Mouse (Mus musculus) heart, embryonic 15.5 days (tissue): ENCODE results near the gene Pla2g15. TPM values are rescaled to one million over a fixed set of nuclear protein-coding genes. Genes with fewer than 3 reads are reported as not detected.

ENCODE experiments used
- ATAC-seq: fragments of 200-750 bp; cut with Nextera tagmentation; replicated peaks from 2 replicates; pipeline ENCODE4 v1.8.0; 2017; ENCODE audit warnings: low read depth, moderate TSS enrichment; ENCODE audit not compliant: insufficient number of reproducible peaks, insufficient read depth, low FRiP score
- H3K27ac ChIP-seq: fragments of 300-500 bp; sonication (generic); 2 replicates; pipeline ENCODE4 v1.5.1; 2015; ENCODE audit warnings: mild to moderate bottlenecking, inconsistent platforms
- H3K27me3 ChIP-seq: fragments of 300-500 bp; sonication (generic); 2 replicates; pipeline ENCODE4 v1.6.1; 2015; ENCODE audit warnings: inconsistent platforms
- H3K36me3 ChIP-seq: fragments of 300-500 bp; sonication (generic); 2 replicates; pipeline ENCODE4 v1.6.1; 2015; ENCODE audit warnings: mild to moderate bottlenecking, inconsistent platforms
- H3K4me1 ChIP-seq: fragments of 300-500 bp; sonication (generic); replicated peaks from 2 replicates; pipeline ENCODE4 v1.6.1; 2015; ENCODE audit warnings: inconsistent platforms
- H3K4me2 ChIP-seq: fragments of 300-500 bp; sonication (generic); 2 replicates; pipeline ENCODE4 v1.6.1; 2015; ENCODE audit warnings: inconsistent platforms, mild to moderate bottlenecking, moderate library complexity
- H3K4me3 ChIP-seq: fragments of 300-500 bp; sonication (generic); 2 replicates; pipeline ENCODE4 v1.5.1; 2015; ENCODE audit warnings: mild to moderate bottlenecking, inconsistent platforms
- H3K9ac ChIP-seq: fragments of 300-500 bp; sonication (generic); 2 replicates; pipeline ENCODE4 v1.6.1; 2015; ENCODE audit warnings: mild to moderate bottlenecking, inconsistent platforms
- H3K9me3 ChIP-seq: fragments of 300-500 bp; sonication (generic); replicated peaks from 2 replicates; pipeline ENCODE4 v1.6.1; 2016; ENCODE audit warnings: inconsistent platforms
- WGBS: fragments of 180-500 bp; shearing (Covaris S2); methylation state at CpG from one replicate; pipeline ENCODE4 v1.1.7; 2015; ENCODE audit warnings: mixed read lengths; 5-methylcytosine and 5-hydroxymethylcytosine counted together
- polyA plus RNA-seq: library from polyadenylated mRNA; unstranded; fragments of >200 nt; fragmentation: Nextera tagmentation; extraction: Ambion mirVana; gene quantifications from 2 replicates; pipeline ENCODE4 v1.2.1, GENCODE M21; 2015

The Pla2g15 gene
- polyA plus RNA-seq, 1 experiment from 2014 or later, result 7.0 TPM

- H3K36me3 ChIP-seq, result no peaks in the 10 kb centered on the region
- H3K9me3 ChIP-seq, result no peaks in the 10 kb centered on the region
- WGBS, result 17% methylated on average over 8 of the region's 8 CpGs
- peak overlapping the region; percentile 77 for H3K4me2 ChIP-seq
- no peak overlapping the region for H3K27ac ChIP-seq
- peaks cover 22% of the 10 kb centered on the region for H3K4me1 ChIP-seq
- peak overlapping the region; percentile 76 for H3K4me3 ChIP-seq
- ATAC-seq, result no peak
- peak overlapping the region; percentile 68 for H3K9ac ChIP-seq
- H3K27me3 ChIP-seq, result no peaks in the 10 kb centered on the region
Measured at GRCm38 (mm10) chr8:106150653-106151000, 428 bp downstream of the Pla2g15 start.

GRCm38 (mm10) chr8:106151041-106151440 is 842 bp downstream of the Pla2g15 start:
- 74% methylated on average over 9 of the region's 9 CpGs for WGBS
- H3K4me3 ChIP-seq, result peak overlapping the region; percentile 76
- ATAC-seq, result no peak

GRCm38 (mm10) chr8:106152876-106153275 is 2.7 kb downstream of the Pla2g15 start:
- H3K27me3 ChIP-seq, result no peaks in the 10 kb centered on the region
- no peak overlapping the region for H3K4me2 ChIP-seq
- H3K36me3 ChIP-seq, result no peaks in the 10 kb centered on the region
- H3K9ac ChIP-seq, result no peak overlapping the region
- WGBS, result 31% methylated on average over 4 of the region's 4 CpGs
- H3K27ac ChIP-seq, result no peak overlapping the region
- H3K9me3 ChIP-seq, result no peaks in the 10 kb centered on the region
- ATAC-seq, result no peak
- peaks cover 22% of the 10 kb centered on the region for H3K4me1 ChIP-seq
- H3K4me3 ChIP-seq, result no peak overlapping the region

More at GRCm38 (mm10) chr8:106151041-106151440, 842 bp downstream of the Pla2g15 start:
- no peaks in the 10 kb centered on the region for H3K9me3 ChIP-seq
- peak overlapping the region; percentile 77 for H3K4me2 ChIP-seq
- H3K27ac ChIP-seq, result no peak overlapping the region
- peaks cover 22% of the 10 kb centered on the region for H3K4me1 ChIP-seq
- no peaks in the 10 kb centered on the region for H3K27me3 ChIP-seq
- H3K9ac ChIP-seq, result peak overlapping the region; percentile 68
- no peaks in the 10 kb centered on the region for H3K36me3 ChIP-seq

GRCm38 (mm10) chr8:106157419-106157818 is 7.2 kb downstream of the Pla2g15 start:
- no peak for ATAC-seq
- Histone ChIP-seq H3K27ac (no peak overlapping the region), H3K36me3 (peaks cover 6% of the 10 kb centered on the region; the same call in 1 of the 2 replicates), H3K4me2 (no peak overlapping the region), H3K9me3 (no peaks in the 10 kb centered on the region), H3K4me1 (peaks cover 7% of the 10 kb centered on the region; the same call in 1 of the 2 replicates), H3K27me3 (no peaks in the 10 kb centered on the region), H3K9ac (no peak overlapping the region), H3K4me3 (no peak overlapping the region)
- 97% methylated on average over 1 of the region's 1 CpGs for WGBS

- Histone ChIP-seq H3K4me3 (no peak overlapping the region), H3K9ac (no peak overlapping the region), H3K27me3 (no peaks in the 10 kb centered on the region), H3K36me3 (peaks cover 15% of the 10 kb centered on the region; the same call in 1 of the 2 replicates), H3K27ac (no peak overlapping the region), H3K4me1 (no peaks in the 10 kb centered on the region; the same call in 1 of the 2 replicates), H3K4me2 (no peak overlapping the region), H3K9me3 (no peaks in the 10 kb centered on the region)
- WGBS, result 62% methylated on average over 10 of the region's 10 CpGs
- no peak for ATAC-seq
Measured at GRCm38 (mm10) chr8:106158381-106158780, 8.2 kb downstream of the Pla2g15 start.

- Histone ChIP-seq H3K4me3 (no peak overlapping the region), H3K4me1 (no peaks in the 10 kb centered on the region; the same call in 1 of the 2 replicates), H3K9me3 (no peaks in the 10 kb centered on the region), H3K27me3 (no peaks in the 10 kb centered on the region), H3K36me3 (peaks cover 18% of the 10 kb centered on the region; the same call in 1 of the 2 replicates), H3K27ac (no peak overlapping the region), H3K4me2 (no peak overlapping the region), H3K9ac (no peak overlapping the region)
- ATAC-seq, result no peak
- 83% methylated on average over 6 of the region's 6 CpGs for WGBS
Measured at GRCm38 (mm10) chr8:106159876-106160275, 9.7 kb downstream of the Pla2g15 start.

GRCm38 (mm10) chr8:106163251-106163650 is 13.1 kb downstream of the Pla2g15 start:
- H3K4me3 ChIP-seq, result no peak overlapping the region
- 83% methylated on average over 9 of the region's 9 CpGs for WGBS
- H3K9ac ChIP-seq, result no peak overlapping the region
- H3K4me1 ChIP-seq, result peaks cover 16% of the 10 kb centered on the region
- no peaks in the 10 kb centered on the region for H3K9me3 ChIP-seq
- H3K27me3 ChIP-seq, result no peaks in the 10 kb centered on the region
- no peak for ATAC-seq
- no peak overlapping the region for H3K4me2 ChIP-seq
- H3K27ac ChIP-seq, result no peak overlapping the region
- H3K36me3 ChIP-seq, result peaks cover 18% of the 10 kb centered on the region; the same call in 1 of the 2 replicates

- 46% methylated on average over 4 of the region's 4 CpGs for WGBS
- Histone ChIP-seq H3K9ac (no peak overlapping the region), H3K36me3 (peaks cover 18% of the 10 kb centered on the region; the same call in 1 of the 2 replicates), H3K27me3 (no peaks in the 10 kb centered on the region), H3K4me1 (peaks cover 22% of the 10 kb centered on the region), H3K9me3 (no peaks in the 10 kb centered on the region), H3K27ac (no peak overlapping the region), H3K4me3 (no peak overlapping the region), H3K4me2 (no peak overlapping the region)
- ATAC-seq, result no peak
Measured at GRCm38 (mm10) chr8:106165460-106165859, 15.3 kb downstream of the Pla2g15 start.

- Histone ChIP-seq H3K27me3 (no peaks in the 10 kb centered on the region), H3K9me3 (no peaks in the 10 kb centered on the region), H3K9ac (peak within 1 kb of the TSS; percentile 68), H3K4me1 (peaks cover 22% of the 10 kb centered on the region), H3K4me3 (peak within 1 kb of the TSS; percentile 65), H3K4me2 (peak within 1 kb of the TSS; percentile 85), H3K27ac (peak within 1 kb of the TSS; percentile 72), H3K36me3 (peaks cover 2% of the 10 kb centered on the region; the same call in 1 of the 2 replicates)
- WGBS, result under 1% methylated on average over 59 of the region's 59 CpGs
- ATAC-seq, result peak; percentile 90
Measured at GRCm38 (mm10) chr8:106168356-106169016, 18.3 kb downstream of the Pla2g15 start, which contains the start of gene Slc7a6. Slc7a6 (plus strand) TSS chr8:106168857.

GRCm38 (mm10) chr8:106169017-106169933 is 19.1 kb downstream of the Pla2g15 start:
- Histone ChIP-seq H3K4me3 (peak overlapping the region; percentile 65), H3K27me3 (no peaks in the 10 kb centered on the region), H3K27ac (peak overlapping the region; percentile 72), H3K9ac (peak overlapping the region; percentile 68), H3K36me3 (no peaks in the 10 kb centered on the region), H3K9me3 (no peaks in the 10 kb centered on the region), H3K4me2 (peak overlapping the region; percentile 85), H3K4me1 (peaks cover 22% of the 10 kb centered on the region)
- ATAC-seq, result peak; percentile 53; the same call in 1 of the 2 replicates
- under 1% methylated on average over 54 of the region's 54 CpGs for WGBS

- no peak overlapping the region for H3K27ac ChIP-seq
Measured at GRCm38 (mm10) chr8:106169934-106170480, 19.8 kb downstream of the Pla2g15 start.

More at GRCm38 (mm10) chr8:106169934-106170480, 19.8 kb downstream of the Pla2g15 start:
- Histone ChIP-seq H3K4me2 (peak overlapping the region; percentile 85), H3K27me3 (no peaks in the 10 kb centered on the region), H3K9me3 (no peaks in the 10 kb centered on the region), H3K9ac (peak overlapping the region; percentile 68), H3K36me3 (no peaks in the 10 kb centered on the region), H3K4me1 (peaks cover 22% of the 10 kb centered on the region), H3K4me3 (peak overlapping the region; percentile 65)
- 21% methylated on average over 6 of the region's 6 CpGs for WGBS
- no peak for ATAC-seq
